Mouse (Mus musculus) forebrain, embryonic 11.5 days (tissue): ENCODE results near the gene Slc25a5. TPM values are rescaled to one million over a fixed set of nuclear protein-coding genes. Genes with fewer than 3 reads are reported as not detected.

Experiments used
- ATAC-seq: fragments of 200-750 bp; cut with Nextera tagmentation; replicated peaks from 2 replicates; pipeline ENCODE4 v1.8.0; 2017; ENCODE audit warnings: moderate TSS enrichment; ENCODE audit not compliant: low FRiP score
- DNase-seq: peaks from one replicate; pipeline ENCODE4 v3.0.0-alpha.2; 2017; ENCODE audit warnings: low spot score
- H3K27ac ChIP-seq: fragments of 300-500 bp; sonication (generic); 2 replicates; pipeline ENCODE4 v1.5.1; 2014; ENCODE audit warnings: low read depth, low read length
- H3K27me3 ChIP-seq: fragments of 300-500 bp; sonication (generic); 2 replicates; pipeline ENCODE4 v1.6.1; 2014; ENCODE audit warnings: mild to moderate bottlenecking, low read length, mixed read lengths; ENCODE audit not compliant: control insufficient read depth, insufficient read depth
- H3K36me3 ChIP-seq: fragments of 300-500 bp; sonication (generic); 2 replicates; pipeline ENCODE4 v1.6.1; 2014; ENCODE audit warnings: mild to moderate bottlenecking, low read length, moderate library complexity, mixed read lengths; ENCODE audit not compliant: control insufficient read depth, insufficient read depth
- H3K4me1 ChIP-seq: fragments of 300-500 bp; sonication (generic); replicated peaks from 2 replicates; pipeline ENCODE4 v1.6.1; 2014; ENCODE audit warnings: low read length, mixed read lengths; ENCODE audit not compliant: control insufficient read depth, insufficient read depth
- H3K4me2 ChIP-seq: fragments of 300-500 bp; sonication (generic); 2 replicates; pipeline ENCODE4 v1.6.1; 2014; ENCODE audit warnings: low read depth, mild to moderate bottlenecking, low read length, moderate library complexity, mixed read lengths; ENCODE audit not compliant: severe bottlenecking
- H3K4me3 ChIP-seq: fragments of 300-500 bp; sonication (generic); 2 replicates; pipeline ENCODE4 v1.5.1; 2014; ENCODE audit warnings: low read depth, low read length
- H3K9ac ChIP-seq: fragments of 300-500 bp; sonication (generic); 2 replicates; pipeline ENCODE4 v1.6.1; 2014; ENCODE audit warnings: low read length
- H3K9me3 ChIP-seq: fragments of 300-500 bp; sonication (generic); 2 replicates; pipeline ENCODE4 v1.6.1; 2016; ENCODE audit warnings: low read length, mixed read lengths; ENCODE audit not compliant: control insufficient read depth
- WGBS: fragments of 180-500 bp; shearing (Covaris S2); extraction: QIAGEN DNeasy Blood & Tissue Kit; methylation state at CpG from one replicate; pipeline ENCODE4 v1.1.7; 2014; 5-methylcytosine and 5-hydroxymethylcytosine counted together
- polyA plus RNA-seq: library from polyadenylated mRNA; unstranded; fragments of >200 nt; fragmentation: Nextera tagmentation; extraction: Ambion mirVana; gene quantifications from 2 replicates; pipeline ENCODE4 v1.2.1, GENCODE M21; 2014

The Slc25a5 gene
- polyA plus RNA-seq, 1 experiment from 2014 or later: 819 TPM

- H3K9me3 ChIP-seq: no peaks in the 10 kb centered on the region
- WGBS: 17% methylated on average over 19 of the region's 19 CpGs
- peak overlapping the region; percentile 35 for H3K9ac ChIP-seq
- peak; percentile 72; the same call in 1 of the 2 replicates for ATAC-seq
- peak overlapping the region; percentile 41 for H3K4me2 ChIP-seq
- no peaks in the 10 kb centered on the region for H3K4me1 ChIP-seq
- peak overlapping the region; percentile 14; the same call in 1 of the 2 replicates for H3K4me3 ChIP-seq
- H3K27ac ChIP-seq: no peak overlapping the region
- H3K27me3 ChIP-seq: no peaks in the 10 kb centered on the region
- peak; percentile 85 for DNase-seq
- H3K36me3 ChIP-seq: no peaks in the 10 kb centered on the region
These were observed 38.1 kb downstream of the Slc25a5 start for GRCm38 (mm10) chrX:36833397-36834084.

GRCm38 (mm10) chrX:36837069-36837676 is 41.7 kb downstream of the Slc25a5 start:
- Histone ChIP-seq H3K36me3 (no peaks in the 10 kb centered on the region), H3K9me3 (no peaks in the 10 kb centered on the region)

GRCm38 (mm10) chrX:36839391-36839790 is 43.9 kb downstream of the Slc25a5 start:
- ATAC-seq: no peak
- Histone ChIP-seq H3K4me3 (no peak overlapping the region), H3K4me2 (no peak overlapping the region), H3K36me3 (no peaks in the 10 kb centered on the region), H3K27ac (no peak overlapping the region), H3K27me3 (no peaks in the 10 kb centered on the region), H3K9ac (no peak overlapping the region), H3K4me1 (no peaks in the 10 kb centered on the region), H3K9me3 (no peaks in the 10 kb centered on the region)
- no peak for DNase-seq
- WGBS: 86% methylated on average over 7 of the region's 7 CpGs

More at GRCm38 (mm10) chrX:36837069-36837676, 41.7 kb downstream of the Slc25a5 start:
- no peak for DNase-seq
- Histone ChIP-seq H3K27me3 (no peaks in the 10 kb centered on the region), H3K4me1 (no peaks in the 10 kb centered on the region), H3K27ac (no peak overlapping the region), H3K4me2 (no peak overlapping the region), H3K9ac (no peak overlapping the region), H3K4me3 (no peak overlapping the region)
- 80% methylated on average over 6 of the region's 6 CpGs for WGBS
- no peak for ATAC-seq

GRCm38 (mm10) chrX:36841698-36842097 is 46.2 kb downstream of the Slc25a5 start:
- Histone ChIP-seq H3K4me3 (no peak overlapping the region), H3K4me2 (no peak overlapping the region), H3K27ac (no peak overlapping the region), H3K27me3 (no peaks in the 10 kb centered on the region), H3K36me3 (no peaks in the 10 kb centered on the region), H3K9me3 (no peaks in the 10 kb centered on the region), H3K9ac (no peak overlapping the region), H3K4me1 (no peaks in the 10 kb centered on the region)
- ATAC-seq: no peak
- DNase-seq: no peak
- 92% methylated on average over 6 of the region's 6 CpGs for WGBS

GRCm38 (mm10) chrX:36843346-36843990 is 48.0 kb downstream of the Slc25a5 start:
- Histone ChIP-seq H3K4me3 (no peak overlapping the region), H3K36me3 (no peaks in the 10 kb centered on the region), H3K9me3 (no peaks in the 10 kb centered on the region), H3K27me3 (no peaks in the 10 kb centered on the region), H3K27ac (no peak overlapping the region), H3K9ac (no peak overlapping the region), H3K4me2 (no peak overlapping the region), H3K4me1 (no peaks in the 10 kb centered on the region)
- DNase-seq: no peak
- ATAC-seq: no peak
- WGBS: 78% methylated on average over 4 of the region's 4 CpGs

GRCm38 (mm10) chrX:36847152-36847551 is 51.7 kb downstream of the Slc25a5 start:
- no peaks in the 10 kb centered on the region for H3K36me3 ChIP-seq
- no peaks in the 10 kb centered on the region for H3K4me1 ChIP-seq
- H3K9me3 ChIP-seq: no peaks in the 10 kb centered on the region
- H3K4me2 ChIP-seq: no peak overlapping the region
- no peaks in the 10 kb centered on the region for H3K27me3 ChIP-seq
- H3K4me3 ChIP-seq: no peak overlapping the region
- DNase-seq: no peak
- no peak overlapping the region for H3K9ac ChIP-seq
- no peak for ATAC-seq
- WGBS: 85% methylated on average over 1 of the region's 1 CpGs
- H3K27ac ChIP-seq: no peak overlapping the region

Other genes starting within 250 kb of the Slc25a5 start
- 382 and 393 TPM in 2 replicates for gene Pgrmc1, start 197.4 kb upstream of the Slc25a5 start, polyA plus RNA-seq
- gene Akap17b, start 150.3 kb upstream of the Slc25a5 start, polyA plus RNA-seq: 3.6 and 3.8 TPM in 2 replicates
- 0.57 and 0.68 TPM in 2 replicates for gene Slc25a43, start 52.0 kb upstream of the Slc25a5 start, polyA plus RNA-seq
- gene Ube2a, start 78.2 kb downstream of the Slc25a5 start, polyA plus RNA-seq: 119 and 121 TPM in 2 replicates
- 35.5 and 36.2 TPM in 2 replicates for gene C330007P06Rik, start 78.5 kb downstream of the Slc25a5 start, polyA plus RNA-seq
- gene Nkrf, start 107.2 kb downstream of the Slc25a5 start, polyA plus RNA-seq: 4.7 and 4.9 TPM in 2 replicates
- 42.9 and 43.6 TPM in 2 replicates for gene Sept6, start 196.1 kb downstream of the Slc25a5 start, polyA plus RNA-seq